Mouse (Mus musculus) forebrain, embryonic 13.5 days (tissue): ENCODE results near the gene Mea1. TPM values are rescaled to one million over a fixed set of nuclear protein-coding genes. Genes with fewer than 3 reads are reported as not detected.

ENCODE experiments used
- ATAC-seq: fragments of 200-750 bp; cut with Nextera tagmentation; 2 replicates; pipeline ENCODE4 v1.8.0; 2017
- H3K27ac ChIP-seq: fragments of 300-500 bp; sonication (generic); 2 replicates; pipeline ENCODE4 v1.5.1; 2015; ENCODE audit warnings: inconsistent platforms, mild to moderate bottlenecking, moderate library complexity
- H3K27me3 ChIP-seq: fragments of 300-500 bp; sonication (generic); 2 replicates; pipeline ENCODE4 v1.6.1; 2015; ENCODE audit warnings: mild to moderate bottlenecking, inconsistent platforms
- H3K36me3 ChIP-seq: fragments of 300-500 bp; sonication (generic); 2 replicates; pipeline ENCODE4 v1.6.1; 2015; ENCODE audit warnings: mild to moderate bottlenecking, inconsistent platforms; ENCODE audit not compliant: poor library complexity, severe bottlenecking
- H3K4me1 ChIP-seq: fragments of 300-500 bp; sonication (generic); 2 replicates; pipeline ENCODE4 v1.6.1; 2015; ENCODE audit warnings: inconsistent platforms
- H3K4me2 ChIP-seq: fragments of 300-500 bp; sonication (generic); 2 replicates; pipeline ENCODE4 v1.6.1; 2015; ENCODE audit warnings: inconsistent platforms, mild to moderate bottlenecking, moderate library complexity
- H3K4me3 ChIP-seq: fragments of 300-500 bp; sonication (generic); 2 replicates; pipeline ENCODE4 v1.5.1; 2015; ENCODE audit warnings: mild to moderate bottlenecking, inconsistent platforms
- H3K9ac ChIP-seq: fragments of 300-500 bp; sonication (generic); 2 replicates; pipeline ENCODE4 v1.6.1; 2015; ENCODE audit warnings: mild to moderate bottlenecking, inconsistent platforms
- H3K9me3 ChIP-seq: fragments of 300-500 bp; sonication (generic); replicated peaks from 2 replicates; pipeline ENCODE4 v1.6.1; 2016; ENCODE audit warnings: inconsistent platforms
- WGBS: fragments of 180-500 bp; shearing (Covaris S2); methylation state at CpG from one replicate; pipeline ENCODE4 v1.1.7; 2015; 5-methylcytosine and 5-hydroxymethylcytosine counted together
- polyA plus RNA-seq: library from polyadenylated mRNA; unstranded; fragments of >200 nt; fragmentation: Nextera tagmentation; extraction: Ambion mirVana; gene quantifications from 2 replicates; pipeline ENCODE4 v1.2.1, GENCODE M21; 2015

Gene Mea1
- polyA plus RNA-seq, 1 experiment from 2014 or later, result 196 TPM

GRCm38 (mm10) chr17:46674530-46675283, 3.9 kb upstream of the Mea1 start:
- Histone ChIP-seq H3K4me1 (peaks cover 37% of the 10 kb centered on the region), H3K9me3 (no peaks in the 10 kb centered on the region), H3K27me3 (no peaks in the 10 kb centered on the region), H3K9ac (peak overlapping the region; percentile 77), H3K27ac (peak overlapping the region; percentile 65), H3K4me3 (peak overlapping the region; percentile 81), H3K36me3 (peaks cover 57% of the 10 kb centered on the region), H3K4me2 (peak overlapping the region; percentile 73)
- ATAC-seq, result peak; percentile 39
- WGBS, result 16% methylated on average over 15 of the region's 15 CpGs

GRCm38 (mm10) chr17:46678911-46679310, 318 bp downstream of the Mea1 start:
- Histone ChIP-seq H3K4me3 (peak overlapping the region; percentile 82), H3K27ac (no peak overlapping the region), H3K27me3 (no peaks in the 10 kb centered on the region), H3K9ac (peak overlapping the region; percentile 72), H3K36me3 (peaks cover 55% of the 10 kb centered on the region), H3K4me1 (peaks cover 42% of the 10 kb centered on the region), H3K4me2 (peak overlapping the region; percentile 77), H3K9me3 (no peaks in the 10 kb centered on the region)
- ATAC-seq, result no peak
- WGBS, result 68% methylated on average over 9 of the region's 9 CpGs

- H3K27me3 ChIP-seq, result no peaks in the 10 kb centered on the region
- WGBS, result under 1% methylated on average over 34 of the region's 34 CpGs
- H3K4me2 ChIP-seq, result peak overlapping the region; percentile 77
- peak overlapping the region; percentile 72 for H3K9ac ChIP-seq
- peak; percentile 16 for ATAC-seq
- peak overlapping the region; percentile 82 for H3K4me3 ChIP-seq
- H3K36me3 ChIP-seq, result peaks cover 61% of the 10 kb centered on the region
- peak overlapping the region; percentile 89 for H3K27ac ChIP-seq
- no peaks in the 10 kb centered on the region for H3K9me3 ChIP-seq
- peaks cover 34% of the 10 kb centered on the region for H3K4me1 ChIP-seq
Measured at GRCm38 (mm10) chr17:46679843-46680759, 1.5 kb downstream of the Mea1 start.

- peak within 1 kb of the TSS; percentile 89 for H3K27ac ChIP-seq
- ATAC-seq, result peak; percentile 97
- WGBS, result under 1% methylated on average over 49 of the region's 49 CpGs
- H3K36me3 ChIP-seq, result peaks cover 61% of the 10 kb centered on the region
- H3K4me2 ChIP-seq, result peak within 1 kb of the TSS; percentile 89
- peak within 1 kb of the TSS; percentile 82 for H3K4me3 ChIP-seq
- H3K27me3 ChIP-seq, result no peaks in the 10 kb centered on the region
- H3K4me1 ChIP-seq, result peaks cover 32% of the 10 kb centered on the region
- no peaks in the 10 kb centered on the region for H3K9me3 ChIP-seq
- peak within 1 kb of the TSS; percentile 75 for H3K9ac ChIP-seq
Measured at GRCm38 (mm10) chr17:46680760-46681373, 2.3 kb downstream of the Mea1 start, which contains the start of gene Klhdc3. TSS of gene Klhdc3 (minus strand) at chr17:46680914.

- Histone ChIP-seq H3K36me3 (peaks cover 61% of the 10 kb centered on the region), H3K27me3 (no peaks in the 10 kb centered on the region), H3K4me1 (peaks cover 32% of the 10 kb centered on the region), H3K9ac (peak overlapping the region; percentile 75), H3K4me3 (peak overlapping the region; percentile 82), H3K4me2 (peak overlapping the region; percentile 89), H3K27ac (0 out of 2 replicates have a peak overlapping the region, but pooled peaks have one; percentile 57), H3K9me3 (no peaks in the 10 kb centered on the region)
- WGBS, result 25% methylated on average over 12 of the region's 12 CpGs
- ATAC-seq, result no peak
Measured at GRCm38 (mm10) chr17:46681466-46682118, 3.0 kb downstream of the Mea1 start.

- ATAC-seq, result no peak
- H3K27ac ChIP-seq, result no peak overlapping the region
- H3K9me3 ChIP-seq, result no peaks in the 10 kb centered on the region
- H3K4me3 ChIP-seq, result no peak overlapping the region
- 77% methylated on average over 16 of the region's 16 CpGs for WGBS
- H3K27me3 ChIP-seq, result no peaks in the 10 kb centered on the region
- H3K9ac ChIP-seq, result no peak overlapping the region
- no peak overlapping the region for H3K4me2 ChIP-seq
- H3K36me3 ChIP-seq, result peaks cover 61% of the 10 kb centered on the region
- peaks cover 32% of the 10 kb centered on the region for H3K4me1 ChIP-seq
Measured at GRCm38 (mm10) chr17:46682654-46683389, 4.2 kb downstream of the Mea1 start.

- Histone ChIP-seq H3K9ac (no peak overlapping the region), H3K4me1 (peaks cover 9% of the 10 kb centered on the region), H3K9me3 (no peaks in the 10 kb centered on the region), H3K4me2 (no peak overlapping the region), H3K36me3 (peaks cover 55% of the 10 kb centered on the region), H3K27me3 (no peaks in the 10 kb centered on the region), H3K27ac (no peak overlapping the region), H3K4me3 (no peak overlapping the region)
- ATAC-seq, result no peak
- WGBS, result 90% methylated on average over 6 of the region's 6 CpGs
Measured at GRCm38 (mm10) chr17:46685913-46686312, 7.3 kb downstream of the Mea1 start.

- 94% methylated on average over 12 of the region's 12 CpGs for WGBS
- Histone ChIP-seq H3K9ac (no peak overlapping the region), H3K27ac (no peak overlapping the region), H3K9me3 (no peaks in the 10 kb centered on the region), H3K4me1 (no peaks in the 10 kb centered on the region), H3K4me2 (no peak overlapping the region), H3K36me3 (peaks cover 43% of the 10 kb centered on the region), H3K4me3 (no peak overlapping the region), H3K27me3 (no peaks in the 10 kb centered on the region)
- ATAC-seq, result no peak
Measured at GRCm38 (mm10) chr17:46690665-46691064, 12.1 kb downstream of the Mea1 start.

- Histone ChIP-seq H3K9ac (no peak overlapping the region), H3K4me2 (no peak overlapping the region), H3K27me3 (no peaks in the 10 kb centered on the region), H3K4me3 (no peak overlapping the region), H3K4me1 (no peaks in the 10 kb centered on the region), H3K27ac (no peak overlapping the region), H3K9me3 (no peaks in the 10 kb centered on the region), H3K36me3 (peaks cover 43% of the 10 kb centered on the region)
- WGBS, result 89% methylated on average over 2 of the region's 2 CpGs
- ATAC-seq, result no peak
Measured at GRCm38 (mm10) chr17:46691390-46691789, 12.8 kb downstream of the Mea1 start.

- no peaks in the 10 kb centered on the region for H3K27me3 ChIP-seq
- WGBS, result 81% methylated on average over 1 of the region's 1 CpGs
Measured at GRCm38 (mm10) chr17:46694517-46695063, 16.0 kb downstream of the Mea1 start.

GRCm38 (mm10) chr17:46698515-46698914, 19.9 kb downstream of the Mea1 start:
- no peak overlapping the region for H3K4me2 ChIP-seq
- H3K9me3 ChIP-seq, result no peaks in the 10 kb centered on the region
- no peak overlapping the region for H3K4me3 ChIP-seq
- H3K27me3 ChIP-seq, result no peaks in the 10 kb centered on the region
- H3K9ac ChIP-seq, result no peak overlapping the region
- peaks cover 34% of the 10 kb centered on the region for H3K36me3 ChIP-seq
- WGBS, result 94% methylated on average over 6 of the region's 6 CpGs
- ATAC-seq, result no peak
- peaks cover 24% of the 10 kb centered on the region for H3K4me1 ChIP-seq
- no peak overlapping the region for H3K27ac ChIP-seq

More at GRCm38 (mm10) chr17:46694517-46695063, 16.0 kb downstream of the Mea1 start:
- no peak overlapping the region for H3K9ac ChIP-seq
- H3K4me2 ChIP-seq, result no peak overlapping the region
- no peaks in the 10 kb centered on the region for H3K9me3 ChIP-seq
- H3K36me3 ChIP-seq, result peaks cover 45% of the 10 kb centered on the region
- no peak overlapping the region for H3K27ac ChIP-seq
- ATAC-seq, result no peak
- no peak overlapping the region for H3K4me3 ChIP-seq
- H3K4me1 ChIP-seq, result no peaks in the 10 kb centered on the region
